Mouse (Mus musculus) adrenal gland, postnatal 10 days (tissue): ENCODE data around the gene Gm21518. TPM values are rescaled to one million over a fixed set of nuclear protein-coding genes. Genes with fewer than 3 reads are reported as not detected.
"Not testable (repeated sequence)": the region's sequence is repeated elsewhere in the genome, so short reads cannot be mapped to it uniquely, and the experiment has no call there.

Experiments used
- DNase-seq: peaks from one replicate; pipeline ENCODE4 v3.0.0; 2021; ENCODE audit warnings: mixed read lengths
- long read RNA-seq, 2 experiments: library from polyadenylated mRNA; stranded (forward); transcript quantifications; one replicate each; pipeline ENCODE4 v2.0.0; 2021
- total RNA-seq, 2 experiments: library from RNA; stranded (reverse); gene quantifications; 2 replicates each; pipeline ENCODE4 v1.2.3; 2021

The Gm21518 gene
- total RNA-seq, result not detected
- long read RNA-seq, experiment 1, result 0 reads
- long read RNA-seq, experiment 2, result 0 reads

GRCm38 (mm10) chrY:62190566-62190965 lies at the start of gene Gm21518:
TSS of gene Gm21518 (plus strand) at chrY:62190866.
- not testable (repeated sequence) for DNase-seq
